Mouse (Mus musculus): Measurements from ENCODE around the gene Inf2. TPM values are rescaled to one million over a fixed set of nuclear protein-coding genes. Genes with fewer than 3 reads are reported as not detected.

Inf2 gene
- 10 to 100 TPM in 1 of 2 experiments, 1 to 10 TPM in 1; 7.7 to 11.0 TPM for total RNA-seq (2021)
- long read RNA-seq, experiment 1, partial matches to known transcripts, result 1 of 2 reads
- long read RNA-seq, experiment 1, other reads (novel, unspliced or antisense), result 1 of 2 reads
- long read RNA-seq, experiment 2, partial matches to known transcripts, result 1 of 6 reads
- long read RNA-seq, experiment 2, other reads (novel, unspliced or antisense), result 5 of 6 reads

GRCm38 (mm10) chr12:112588426-112589256 lies at the start of gene Inf2:
Gene Inf2, plus strand, starts transcription at chr12:112588784.
- DNase-seq (ENCODE audit: low spot score), result peak; percentile 81

GRCm38 (mm10) chr12:112539466-112539965 lies 49.1 kb upstream of the Inf2 start:
- no peak for DNase-seq (ENCODE audit: low spot score)

GRCm38 (mm10) chr12:112540321-112540720 lies 48.3 kb upstream of the Inf2 start:
- DNase-seq (ENCODE audit: low spot score), result no peak

- no peak for DNase-seq (ENCODE audit: low spot score)
Measured at GRCm38 (mm10) chr12:112541483-112542091, 47.0 kb upstream of the Inf2 start.

- DNase-seq (ENCODE audit: low spot score), result no peak
Measured at GRCm38 (mm10) chr12:112542257-112542919, 46.2 kb upstream of the Inf2 start.

- peak; percentile 88 for DNase-seq (ENCODE audit: low spot score)
Measured at GRCm38 (mm10) chr12:112542920-112543300, 45.7 kb upstream of the Inf2 start.

GRCm38 (mm10) chr12:112543941-112544340 lies 44.6 kb upstream of the Inf2 start:
- no peak for DNase-seq (ENCODE audit: low spot score)

- peak; percentile 16 for DNase-seq (ENCODE audit: low spot score)
Measured at GRCm38 (mm10) chr12:112544946-112545701, 43.5 kb upstream of the Inf2 start.

GRCm38 (mm10) chr12:112546110-112546509 lies 42.5 kb upstream of the Inf2 start:
- no peak for DNase-seq (ENCODE audit: low spot score)

- no peak for DNase-seq (ENCODE audit: low spot score)
Measured at GRCm38 (mm10) chr12:112549287-112549686, 39.3 kb upstream of the Inf2 start.

GRCm38 (mm10) chr12:112551861-112552375 lies 36.7 kb upstream of the Inf2 start:
- DNase-seq (ENCODE audit: low spot score), result peak; percentile 89

- no peak for DNase-seq (ENCODE audit: low spot score)
Measured at GRCm38 (mm10) chr12:112552520-112552919, 36.1 kb upstream of the Inf2 start.

- DNase-seq (ENCODE audit: low spot score), result no peak
Measured at GRCm38 (mm10) chr12:112554900-112555299, 33.7 kb upstream of the Inf2 start.

GRCm38 (mm10) chr12:112556531-112557060 lies 32.0 kb upstream of the Inf2 start:
- no peak for DNase-seq (ENCODE audit: low spot score)

GRCm38 (mm10) chr12:112557219-112557618 lies 31.4 kb upstream of the Inf2 start:
- DNase-seq (ENCODE audit: low spot score), result no peak

- no peak for DNase-seq (ENCODE audit: low spot score)
Measured at GRCm38 (mm10) chr12:112559231-112559630, 29.4 kb upstream of the Inf2 start.

GRCm38 (mm10) chr12:112559671-112560070 lies 28.9 kb upstream of the Inf2 start:
- no peak for DNase-seq (ENCODE audit: low spot score)

GRCm38 (mm10) chr12:112560176-112560797 lies 28.3 kb upstream of the Inf2 start:
- no peak for DNase-seq (ENCODE audit: low spot score)

- DNase-seq (ENCODE audit: low spot score), result no peak
Measured at GRCm38 (mm10) chr12:112561163-112561562, 27.4 kb upstream of the Inf2 start.

- DNase-seq (ENCODE audit: low spot score), result no peak
Measured at GRCm38 (mm10) chr12:112562462-112562861, 26.1 kb upstream of the Inf2 start.
